Mouse (Mus musculus) cerebellum, adult 11 months (tissue): ENCODE results near the gene Nfix.

Experiments used
- DNase-seq: peaks from one replicate; pipeline ENCODE4 v3.0.0; 2022

Nfix gene

DNA sequence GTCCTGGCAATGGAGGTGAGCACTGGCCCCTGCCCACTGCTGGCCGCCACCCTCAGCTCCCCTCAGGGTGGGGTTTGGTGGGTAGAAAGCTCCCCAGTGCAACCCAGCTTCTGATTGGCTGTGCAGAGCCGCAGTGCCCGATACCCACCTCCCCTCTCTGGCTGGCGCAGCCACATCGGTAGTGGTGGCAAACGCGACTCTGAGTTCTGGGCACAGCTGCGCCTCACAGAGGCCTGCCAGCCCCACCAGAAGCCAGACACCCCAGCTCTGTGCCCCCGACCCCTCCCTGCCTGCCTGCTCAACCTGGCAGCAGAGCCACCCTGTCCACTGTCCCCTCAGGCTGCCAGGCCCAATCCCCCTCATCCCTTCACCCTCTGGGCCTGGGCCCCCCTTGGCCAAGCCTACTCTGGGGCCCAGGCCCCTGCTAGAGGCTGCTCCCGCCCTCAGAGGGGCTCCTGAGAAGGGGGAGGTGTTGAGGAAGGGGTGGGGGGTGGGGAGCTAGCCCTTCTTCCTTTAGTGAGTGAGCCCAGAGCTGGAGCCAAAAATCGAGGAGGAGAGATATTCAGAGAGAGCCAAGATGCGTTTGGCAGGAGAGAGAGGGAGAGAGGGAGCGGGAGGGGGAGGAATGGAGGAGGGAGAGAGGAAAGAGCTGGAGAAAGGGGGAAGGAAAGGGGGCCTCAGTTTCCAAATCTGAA lies 6.2 kb downstream of the Nfix start:
- DNase-seq, result peak; percentile 59

DNA sequence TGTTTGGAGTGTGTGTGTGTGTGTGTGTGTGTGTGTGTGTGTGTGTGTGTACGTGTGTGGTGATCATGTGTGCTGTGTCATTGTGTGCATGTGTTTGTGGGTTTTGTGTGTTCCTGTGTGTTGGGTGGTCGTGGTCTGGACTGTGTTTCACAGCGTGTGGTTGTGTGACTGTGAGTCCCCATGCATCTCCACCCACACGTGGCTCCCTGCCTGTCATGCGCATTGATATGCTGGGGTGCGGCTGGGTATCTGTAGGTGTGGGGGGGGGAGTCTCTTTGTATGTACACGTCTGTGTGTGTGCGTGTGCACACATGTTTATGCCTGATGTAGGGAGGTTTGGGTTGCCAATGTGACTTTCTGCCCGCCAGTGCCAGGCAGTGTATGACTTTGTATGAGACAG lies 7.0 kb downstream of the Nfix start:
- DNase-seq, result peak; percentile 43

DNA sequence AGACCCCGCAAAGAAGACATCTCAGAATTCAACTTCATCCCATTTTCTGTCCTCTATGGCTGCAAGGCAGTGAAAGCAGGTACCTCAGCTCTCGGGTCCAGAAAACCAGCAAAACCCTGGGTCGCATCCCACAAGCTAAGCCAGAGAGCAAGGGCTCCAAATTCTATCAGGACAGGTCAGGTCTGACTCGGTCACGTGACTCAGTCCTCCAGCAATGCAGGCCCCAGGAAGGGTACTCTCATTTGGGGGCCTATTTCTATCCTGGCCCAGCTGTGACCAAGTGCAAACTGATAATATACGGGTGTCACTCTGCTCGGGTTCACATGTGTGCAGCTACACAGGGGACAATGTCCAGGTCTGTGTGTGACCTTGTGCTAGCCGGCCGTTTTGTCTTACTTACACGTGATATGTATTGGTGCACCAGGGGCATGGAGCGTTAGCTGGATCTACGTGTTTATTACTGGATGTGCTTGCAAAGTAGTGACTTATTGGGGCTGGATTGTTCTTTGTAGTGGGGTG lies 7.7 kb downstream of the Nfix start:
- DNase-seq, result no peak

DNA sequence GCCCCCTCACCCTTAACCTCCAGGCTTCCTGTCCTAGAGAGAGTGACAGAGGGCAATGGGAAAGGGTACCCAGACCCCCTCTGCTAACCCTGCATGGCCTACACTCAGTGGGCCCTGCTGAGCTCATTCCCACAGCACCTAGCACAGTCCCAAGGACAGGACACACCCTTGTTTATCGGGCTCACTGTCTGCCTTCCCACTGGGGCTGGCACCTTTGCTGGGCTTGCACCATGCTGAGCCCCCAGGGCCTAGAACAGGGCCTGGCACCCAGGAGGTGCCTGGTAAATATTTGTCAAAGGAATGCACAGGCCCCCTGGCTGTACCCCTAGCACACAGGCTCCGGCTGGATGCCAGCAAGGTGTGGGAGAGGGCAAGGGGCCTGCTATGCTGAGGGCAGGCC lies 9.6 kb downstream of the Nfix start:
- peak; percentile 44 for DNase-seq

DNA sequence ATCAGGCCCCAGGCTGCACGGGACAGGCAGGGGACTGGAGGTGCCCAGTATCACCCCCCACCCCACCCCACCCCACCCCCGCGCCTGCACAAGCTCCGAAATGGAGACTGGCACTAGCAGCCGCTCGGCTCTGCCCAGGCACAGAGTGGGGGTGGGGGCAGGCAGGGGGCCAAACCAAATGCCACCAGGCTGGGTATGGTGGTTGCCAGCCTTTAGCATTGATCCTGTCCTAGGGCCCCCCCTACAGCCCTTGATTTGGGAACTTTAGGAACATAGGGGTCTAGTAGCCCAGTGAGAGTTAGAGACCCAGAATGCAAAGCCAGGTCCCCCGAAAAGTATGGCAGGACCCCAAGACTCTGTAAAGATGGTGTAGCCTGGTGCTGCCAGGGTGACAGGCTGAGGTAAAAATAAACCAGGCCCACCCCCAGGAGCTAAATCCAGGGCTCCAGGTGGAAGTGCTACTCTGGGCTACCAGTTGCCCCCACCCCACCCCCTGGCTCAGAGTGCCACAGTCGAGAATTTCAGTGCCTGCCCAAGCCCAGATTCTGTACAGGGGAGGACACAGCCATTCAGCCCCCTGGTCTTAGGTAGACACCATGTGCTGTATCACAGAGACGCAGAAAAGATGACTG lies 10.2 kb downstream of the Nfix start:
- peak; percentile 75 for DNase-seq

DNA sequence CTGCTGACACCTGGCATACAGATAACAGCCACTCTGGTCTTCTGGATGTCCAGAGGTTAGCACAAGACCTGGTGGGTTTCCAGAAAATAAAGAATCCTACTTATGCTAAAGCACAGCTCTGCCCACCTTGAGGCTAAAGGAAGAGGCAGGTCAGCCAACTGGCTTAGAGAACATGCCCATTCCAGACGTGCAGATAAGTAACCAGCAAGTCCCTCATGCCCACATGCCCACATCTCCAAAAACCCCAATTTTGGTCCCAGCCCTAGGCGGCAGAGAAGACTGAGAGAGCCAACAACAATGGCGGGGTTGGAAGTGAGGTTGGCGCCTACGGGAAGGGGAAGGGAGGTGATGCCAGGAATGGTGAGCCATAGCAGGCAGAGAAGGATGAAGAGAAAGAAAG lies 10.8 kb downstream of the Nfix start:
- no peak for DNase-seq

DNA sequence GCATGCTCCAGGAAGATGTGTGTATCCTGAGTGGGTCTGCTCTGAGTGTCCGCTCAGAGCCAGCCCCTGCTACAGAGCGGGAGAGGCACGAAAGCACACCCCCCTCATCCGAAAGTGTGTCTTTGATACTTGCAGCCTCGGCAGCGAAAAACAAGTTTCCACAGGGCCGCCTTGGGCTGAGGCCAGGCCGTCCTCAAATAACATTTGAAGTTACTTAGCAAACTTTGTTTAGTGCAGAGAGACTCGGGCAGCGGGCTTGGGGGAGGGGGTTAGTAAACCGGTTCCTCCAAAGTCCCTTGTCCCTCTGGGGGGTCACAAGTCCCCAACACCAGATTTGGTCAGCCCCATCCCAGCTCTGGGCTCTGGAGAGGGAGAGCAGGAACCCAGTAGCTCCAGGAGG lies 11.2 kb downstream of the Nfix start:
- DNase-seq, result peak; percentile 47

DNA sequence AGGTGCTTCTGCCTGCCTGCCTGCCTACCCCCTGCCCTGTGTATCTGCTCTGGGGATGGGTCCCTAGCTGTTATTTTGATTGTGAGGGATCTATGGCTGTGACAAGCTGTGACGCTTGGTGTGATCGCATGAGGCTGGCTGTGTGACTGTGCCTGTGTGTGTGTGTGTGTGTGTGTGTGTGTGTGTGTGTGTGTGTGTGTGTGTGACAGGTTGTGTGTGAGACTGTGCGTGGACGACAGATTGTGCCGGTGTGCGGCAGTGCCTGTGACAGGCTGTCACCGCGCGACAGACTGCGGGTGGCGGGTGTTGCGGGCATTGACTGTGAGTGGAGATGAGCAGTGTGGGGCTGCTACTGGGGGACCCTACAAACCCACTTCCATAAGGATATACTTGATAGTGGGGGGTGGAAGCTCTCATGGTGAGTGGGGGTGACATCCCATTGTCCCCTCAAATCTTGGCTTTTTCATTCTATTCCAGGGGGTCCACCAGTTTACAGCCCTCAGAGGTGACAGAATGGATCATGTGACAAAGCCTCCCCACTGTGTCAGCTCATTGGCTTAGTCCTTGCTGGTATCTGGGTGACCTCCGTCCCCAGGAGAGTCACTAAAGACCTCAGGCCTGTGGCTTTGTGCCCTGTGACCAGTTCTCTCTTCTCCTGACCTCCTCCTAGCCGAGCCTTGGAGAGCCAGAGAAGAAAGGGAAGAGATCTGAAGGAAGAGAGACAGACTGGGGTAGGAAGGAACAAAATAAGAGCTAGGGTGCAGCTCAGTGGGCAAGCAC lies 12.4 kb downstream of the Nfix start:
- peak; percentile 69 for DNase-seq

DNA sequence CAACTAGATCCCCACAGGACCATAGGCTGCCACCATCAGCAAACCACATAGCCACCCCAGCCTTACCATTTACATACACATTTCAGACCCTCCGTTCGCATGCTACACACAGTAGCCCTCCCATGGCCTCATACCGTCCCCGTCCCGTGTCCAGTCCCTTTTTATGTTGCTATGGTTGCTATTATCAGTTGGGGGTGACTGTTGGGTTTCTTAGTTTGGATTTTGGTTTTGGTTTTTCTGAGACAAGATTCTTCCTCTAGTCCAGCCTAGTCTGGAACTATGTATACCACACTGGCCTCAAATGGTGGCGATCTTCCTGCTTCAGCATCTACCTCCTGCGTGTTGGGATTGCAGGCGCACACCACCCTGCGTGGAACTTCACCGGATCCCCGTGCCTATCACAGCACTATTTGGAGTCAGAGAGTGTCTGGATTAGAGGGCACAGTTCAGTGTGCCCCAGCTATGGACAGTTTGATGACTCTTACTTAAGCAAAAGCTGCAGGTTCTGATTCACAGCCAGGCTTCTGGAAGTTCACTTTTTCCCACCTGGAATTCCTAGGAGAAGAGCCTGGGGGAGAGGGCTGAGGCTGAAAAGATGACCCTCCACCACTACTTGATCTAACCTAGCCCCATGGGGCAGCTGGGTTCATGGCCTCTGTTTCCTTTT lies 13.2 kb downstream of the Nfix start:
- no peak for DNase-seq

DNA sequence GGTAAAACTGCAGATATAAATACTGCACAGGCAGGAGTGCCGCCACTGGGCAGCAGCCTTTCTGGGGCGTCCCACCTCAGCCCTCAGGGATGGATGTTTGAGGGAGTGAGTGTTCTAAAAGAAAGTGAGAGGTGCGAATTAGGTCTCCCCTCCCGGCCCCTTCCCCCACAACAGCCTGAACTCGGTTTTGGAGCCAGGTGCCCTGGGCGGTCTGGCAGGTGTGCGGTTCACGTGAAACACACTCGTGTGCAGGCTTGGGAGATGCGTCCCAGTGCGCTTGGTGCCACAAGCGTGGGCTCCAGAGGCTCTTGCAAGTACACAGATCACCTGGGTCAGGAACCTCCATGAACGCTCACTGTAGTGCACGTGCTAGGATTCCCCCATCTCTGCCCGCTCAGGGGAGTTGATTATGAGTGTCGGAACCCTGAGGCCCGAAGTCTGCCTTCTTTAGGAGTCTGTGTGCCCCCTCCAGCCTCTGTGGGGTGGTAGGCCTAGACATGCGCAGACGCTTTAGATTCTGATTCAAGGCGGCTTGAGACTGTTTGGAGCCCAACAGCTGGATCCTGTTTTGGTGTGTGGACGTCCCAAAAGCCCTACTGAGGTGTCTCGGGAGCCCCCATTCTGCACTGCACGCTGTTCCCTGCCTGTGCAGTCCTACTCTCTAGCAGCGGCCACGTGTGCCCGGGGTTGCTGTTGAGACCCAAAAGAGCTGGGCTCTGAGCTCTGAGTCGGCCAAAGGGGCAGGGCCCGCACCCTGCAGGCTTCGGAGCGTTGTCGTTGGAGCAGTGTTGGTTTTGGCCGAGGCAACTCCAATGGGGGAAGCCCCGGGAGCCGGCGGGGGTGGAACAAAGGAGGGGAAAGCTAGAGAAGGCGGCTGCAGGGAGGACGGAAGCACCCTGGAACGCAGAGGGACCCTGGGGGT lies 14.1 kb downstream of the Nfix start:
- peak; percentile 56 for DNase-seq

DNA sequence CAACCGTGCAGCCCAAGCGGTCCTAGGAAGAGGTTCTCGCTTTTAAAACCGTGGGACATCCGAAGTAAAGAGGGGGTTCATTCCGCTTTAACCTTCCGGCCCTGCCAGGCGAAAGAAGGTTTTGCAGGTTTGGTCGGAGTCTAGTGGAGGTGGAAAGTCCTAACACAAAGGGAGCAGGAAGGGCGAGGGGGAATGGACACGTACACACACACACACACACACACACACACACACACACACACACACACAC lies 14.7 kb downstream of the Nfix start:
- DNase-seq, result peak; percentile 29

DNA sequence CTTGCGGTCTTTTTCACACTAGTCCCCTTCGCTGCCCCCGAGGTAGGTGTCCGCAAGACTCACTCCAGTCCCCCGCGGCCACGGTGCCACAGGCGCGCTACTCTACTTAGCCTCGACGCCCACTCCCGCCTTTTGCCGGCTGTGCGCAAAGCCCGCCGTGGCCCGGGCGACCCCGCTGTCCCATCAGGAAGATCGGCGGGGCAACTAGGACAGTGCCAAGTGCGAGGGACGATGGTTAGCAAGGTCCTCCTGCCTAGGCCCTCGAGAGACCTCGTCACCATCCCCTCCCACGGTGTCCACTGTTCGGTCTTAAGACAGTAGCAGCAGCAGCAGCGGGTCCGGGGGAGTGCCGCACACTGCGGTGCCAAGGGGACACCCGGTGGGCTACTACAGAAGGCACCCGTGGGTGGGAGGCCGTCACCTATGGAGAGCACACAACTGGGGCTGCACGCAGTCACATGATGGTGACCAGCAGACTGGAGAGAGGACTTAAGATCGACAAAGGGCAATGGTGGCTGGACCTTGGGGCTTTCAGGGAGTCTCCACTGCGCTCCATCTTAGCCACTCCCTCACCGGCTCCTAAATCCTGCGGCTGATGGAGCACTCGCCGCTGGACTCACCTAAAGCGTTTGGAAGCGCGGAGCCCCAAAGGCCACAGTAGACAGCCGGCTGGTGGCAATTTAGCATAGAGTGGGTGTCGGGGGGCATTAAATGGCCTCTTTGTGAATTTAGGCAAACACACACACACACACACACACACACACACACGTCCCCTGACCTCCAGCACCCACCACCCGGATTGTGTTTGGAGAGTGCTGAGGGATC lies 15.3 kb downstream of the Nfix start:
- peak; percentile 59 for DNase-seq

DNA sequence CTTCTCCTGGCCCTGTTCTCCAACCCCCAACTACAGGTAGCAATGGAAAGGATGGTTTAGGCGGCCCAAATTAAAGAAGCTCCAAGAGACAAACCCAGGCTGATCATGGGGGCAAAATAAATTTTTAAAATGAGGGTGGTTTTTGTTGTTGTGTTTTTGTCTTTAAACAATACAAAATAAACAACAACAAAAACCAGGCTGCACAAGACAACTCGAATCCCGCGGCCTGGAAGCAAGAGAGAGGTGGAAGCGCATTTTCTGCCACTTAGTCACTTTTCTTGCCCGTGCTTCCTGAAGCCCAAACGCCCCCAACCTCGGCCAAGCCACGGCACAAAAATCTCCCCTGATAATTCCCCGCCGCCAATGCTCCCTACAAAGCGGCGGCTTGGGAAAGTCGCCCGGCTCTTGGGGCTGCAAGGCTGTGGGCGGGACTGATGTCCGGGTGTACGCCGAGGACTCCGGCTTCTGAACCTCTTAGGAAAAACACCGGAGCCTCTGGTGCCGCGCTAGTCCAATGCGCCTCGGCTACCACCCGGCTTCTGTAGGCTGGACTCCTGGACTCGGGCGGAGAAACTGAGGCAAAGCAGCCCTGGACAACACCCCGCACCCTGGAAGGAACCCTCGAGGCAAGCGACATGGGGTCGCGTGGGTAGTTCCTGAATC lies 16.1 kb downstream of the Nfix start:
- DNase-seq, result peak; percentile 66

DNA sequence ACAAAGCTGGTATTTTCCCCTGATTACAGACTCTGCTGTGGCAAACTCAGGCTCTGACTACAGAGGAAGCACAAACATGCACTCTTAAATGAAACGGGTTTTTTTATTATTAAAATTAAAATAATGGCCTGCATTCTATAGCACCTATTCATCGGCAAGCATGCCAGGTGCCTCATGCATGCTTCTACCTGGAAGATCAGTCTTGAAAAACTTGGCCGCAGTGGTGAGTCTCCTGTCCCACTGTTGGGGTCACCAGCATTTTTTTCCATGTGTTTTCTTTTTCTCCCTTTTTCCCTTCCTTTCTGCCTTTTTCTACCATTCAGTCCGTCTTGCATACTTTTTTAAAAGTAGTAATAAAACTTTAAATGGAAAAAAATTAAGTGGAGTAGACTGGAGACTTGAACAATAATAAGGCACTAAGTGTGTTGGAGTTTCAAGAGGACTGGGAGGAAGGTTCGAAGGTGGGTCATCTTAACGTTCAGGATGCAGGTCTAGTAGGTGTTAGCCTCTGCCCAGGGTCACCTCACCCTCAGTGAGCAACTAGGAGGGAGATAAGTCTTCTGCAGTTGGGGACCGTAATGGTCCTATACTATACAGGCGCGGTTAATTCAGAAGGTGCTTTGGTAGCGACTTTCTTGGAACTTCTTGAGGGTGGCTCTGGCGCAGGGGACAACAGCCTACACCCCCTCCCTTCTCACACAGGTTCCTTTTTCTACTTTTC lies 16.8 kb downstream of the Nfix start:
- no peak for DNase-seq

DNA sequence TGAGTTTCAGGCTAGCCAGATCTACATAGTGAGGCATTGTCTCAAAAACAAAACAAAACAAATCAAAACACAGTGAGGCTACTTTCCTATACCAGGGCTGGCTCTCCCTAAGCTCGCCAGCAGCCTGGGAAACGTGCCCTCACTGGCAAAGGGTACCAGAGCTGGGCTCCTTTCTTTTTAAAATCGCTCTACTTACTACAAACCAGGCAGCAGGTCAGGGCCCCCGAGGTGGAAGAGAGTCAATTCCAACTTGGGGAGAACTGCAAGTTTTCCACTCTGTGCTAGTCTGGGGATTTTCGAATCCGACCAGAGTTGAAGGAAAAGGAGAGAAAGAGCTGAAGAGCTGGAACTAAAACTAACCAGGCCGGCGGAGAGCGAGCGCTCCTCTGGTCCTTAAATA lies 17.5 kb downstream of the Nfix start:
- no peak for DNase-seq

DNA sequence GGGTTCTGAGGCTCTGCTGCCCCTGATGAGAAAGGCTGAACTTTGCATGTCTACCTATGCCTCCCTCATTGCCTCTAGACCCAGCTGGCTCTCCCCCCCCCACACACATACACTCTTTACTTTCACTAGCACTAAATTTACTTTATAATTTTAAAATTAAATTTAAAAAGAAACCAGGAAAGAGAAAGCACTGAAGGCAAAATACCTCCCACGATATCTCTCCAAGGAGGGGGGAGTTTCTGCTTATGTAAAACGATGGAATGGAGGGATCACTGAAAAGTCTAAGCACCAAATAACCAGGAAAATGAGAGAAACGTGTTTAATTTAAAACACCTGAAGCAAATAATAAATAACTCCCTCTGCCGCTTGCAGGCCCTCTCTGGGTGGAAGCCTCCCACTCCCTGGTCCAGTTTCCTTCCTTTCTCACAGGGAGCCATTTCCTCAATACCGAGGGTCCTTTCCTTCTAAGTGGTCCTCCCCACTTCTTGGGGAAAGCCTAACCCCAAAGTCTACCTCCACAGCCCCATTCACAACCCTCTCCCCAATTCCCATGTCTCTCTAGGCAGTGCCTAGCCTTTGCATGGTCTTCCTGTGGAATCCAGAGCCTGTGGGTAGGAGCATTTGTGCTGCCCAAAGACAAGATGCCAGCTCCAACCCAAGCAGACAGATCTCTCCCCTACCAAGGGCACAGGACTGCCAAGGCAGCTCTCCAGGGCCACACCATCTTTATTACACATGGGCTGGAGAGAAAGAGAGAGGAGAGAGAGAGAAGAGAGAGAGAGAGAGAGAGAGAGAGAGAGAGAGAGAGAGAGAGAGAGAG lies 18.2 kb downstream of the Nfix start:
- DNase-seq, result no peak

DNA sequence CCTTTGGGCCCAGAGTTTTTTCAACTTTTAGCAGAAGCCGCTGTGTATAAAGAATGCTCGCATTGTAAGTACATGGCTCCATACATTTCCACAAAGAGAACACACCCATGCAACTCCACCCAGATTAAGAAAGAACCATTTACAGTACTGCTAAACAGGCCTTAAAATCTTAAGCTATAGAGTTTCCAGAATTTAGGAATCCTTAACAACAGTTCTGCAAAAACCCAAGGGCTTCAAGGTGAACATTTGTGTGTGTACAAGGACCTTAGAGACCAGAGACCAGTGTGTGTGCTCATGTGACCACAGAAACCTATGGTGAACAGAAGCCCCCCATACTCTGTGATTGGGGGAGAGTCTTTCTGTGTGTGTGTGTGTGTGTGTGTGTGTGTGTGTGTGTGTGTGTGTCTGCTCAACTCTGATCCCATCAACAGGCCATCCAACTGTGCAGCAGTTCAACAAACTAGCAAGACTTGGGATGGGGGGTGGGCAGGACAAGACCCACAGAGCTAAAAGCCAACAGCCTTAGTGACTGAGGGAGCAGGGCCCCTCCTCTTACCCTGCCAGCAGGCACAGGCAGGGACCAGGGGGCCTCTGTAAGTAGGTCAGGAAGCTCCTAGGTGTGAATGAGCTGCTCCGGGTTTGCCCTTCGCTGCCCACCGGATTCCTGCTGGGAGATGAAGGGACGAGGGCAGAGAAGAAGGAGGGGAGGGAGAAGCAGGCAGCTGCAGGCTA lies 19.0 kb downstream of the Nfix start:
- no peak for DNase-seq

DNA sequence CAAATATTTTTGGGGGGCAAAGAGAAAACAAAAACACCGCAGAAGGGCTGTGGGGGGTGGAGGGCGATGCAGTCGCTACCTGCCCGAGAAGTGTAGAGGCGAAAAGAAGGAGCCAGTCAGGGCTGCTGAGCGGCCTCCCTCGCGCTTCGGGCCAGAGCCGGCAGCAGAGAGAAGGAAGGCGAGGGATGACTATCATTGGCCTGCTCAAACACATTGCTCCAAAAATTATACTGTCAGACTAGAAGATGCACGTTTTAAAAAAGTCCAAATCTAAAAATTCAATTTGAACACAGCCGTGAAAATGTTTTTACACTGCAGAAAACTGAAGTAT lies 20.0 kb downstream of the Nfix start:
- DNase-seq, result no peak
